Mouse (Mus musculus) hindbrain, embryonic 14.5 days (tissue): Measurements from ENCODE around the gene Yy1. TPM values are rescaled to one million over a fixed set of nuclear protein-coding genes. Genes with fewer than 3 reads are reported as not detected.

ENCODE experiments used
- ATAC-seq: fragments of 200-750 bp; cut with Nextera tagmentation; 2 replicates; pipeline ENCODE4 v1.8.0; 2017; ENCODE audit warnings: moderate number of reproducible peaks, mild to moderate bottlenecking, moderate TSS enrichment, moderate library complexity; ENCODE audit not compliant: low FRiP score
- DNase-seq: peaks from one replicate; pipeline ENCODE4 v3.0.0-alpha.2; 2015; ENCODE audit warnings: low spot score
- H3K27ac ChIP-seq: fragments of 300-500 bp; sonication (generic); 2 replicates; pipeline ENCODE4 v1.5.1; 2014; ENCODE audit warnings: mild to moderate bottlenecking, moderate library complexity
- H3K27me3 ChIP-seq: fragments of 300-500 bp; sonication (generic); 2 replicates; pipeline ENCODE4 v1.6.1; 2014; ENCODE audit warnings: mild to moderate bottlenecking, low read length, mixed read lengths; ENCODE audit not compliant: control insufficient read depth, insufficient read depth
- H3K36me3 ChIP-seq: fragments of 300-500 bp; sonication (generic); replicated peaks from 2 replicates; pipeline ENCODE4 v1.6.1; 2014; ENCODE audit not compliant: control insufficient read depth, insufficient read depth
- H3K4me1 ChIP-seq: fragments of 300-500 bp; sonication (generic); replicated peaks from 2 replicates; pipeline ENCODE4 v1.6.1; 2014; ENCODE audit warnings: antibody characterized with exemption, low read length, mixed read lengths; ENCODE audit not compliant: control insufficient read depth, insufficient read depth
- H3K4me2 ChIP-seq: fragments of 300-500 bp; sonication (generic); replicated peaks from 2 replicates; pipeline ENCODE4 v1.6.1; 2014; ENCODE audit warnings: mild to moderate bottlenecking, moderate library complexity
- H3K4me3 ChIP-seq: fragments of 300-500 bp; sonication (generic); replicated peaks from 2 replicates; pipeline ENCODE4 v1.5.1; 2014; ENCODE audit warnings: mild to moderate bottlenecking, low read length
- H3K9ac ChIP-seq: fragments of 300-500 bp; sonication (generic); 2 replicates; pipeline ENCODE4 v1.6.1; 2014
- H3K9me3 ChIP-seq: fragments of 300-500 bp; sonication (generic); 2 replicates; pipeline ENCODE4 v1.6.1; 2016; ENCODE audit warnings: low read length; ENCODE audit not compliant: control insufficient read depth
- WGBS: fragments of 180-500 bp; shearing (Covaris S2); extraction: QIAGEN DNeasy Blood & Tissue Kit; methylation state at CpG from one replicate; pipeline ENCODE4 v1.1.7; 2014; 5-methylcytosine and 5-hydroxymethylcytosine counted together
- polyA plus RNA-seq: library from polyadenylated mRNA; unstranded; fragments of >200 nt; fragmentation: Nextera tagmentation; extraction: Ambion mirVana; gene quantifications from 2 replicates; pipeline ENCODE4 v1.2.1, GENCODE M21; 2014

Yy1 gene
- polyA plus RNA-seq, 1 experiment from 2014 or later: 14.9 TPM

DNA sequence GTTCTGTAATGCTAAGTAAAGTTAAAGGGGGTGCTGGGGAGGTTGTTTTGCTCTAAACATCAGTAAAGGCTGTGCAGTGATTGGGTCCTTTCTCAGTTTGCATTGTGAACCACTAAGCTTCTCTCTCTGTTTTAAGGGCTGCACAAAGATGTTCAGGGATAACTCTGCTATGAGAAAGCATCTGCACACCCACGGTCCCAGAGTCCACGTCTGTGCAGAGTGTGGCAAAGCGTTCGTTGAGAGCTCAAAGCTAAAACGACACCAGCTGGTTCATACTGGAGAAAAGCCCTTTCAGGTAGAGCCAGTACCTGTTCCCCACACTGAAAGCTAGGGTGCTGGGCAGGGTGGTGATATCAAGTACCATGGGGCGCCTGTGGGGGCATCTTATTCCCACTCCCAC, 21.7 kb downstream of the Yy1 start:
- no peaks in the 10 kb centered on the region for H3K4me1 ChIP-seq
- no peak overlapping the region for H3K4me2 ChIP-seq
- no peaks in the 10 kb centered on the region for H3K27me3 ChIP-seq
- no peaks in the 10 kb centered on the region for H3K9me3 ChIP-seq
- H3K9ac ChIP-seq: no peak overlapping the region
- 93% methylated on average over 6 of the region's 6 CpGs for WGBS
- ATAC-seq (no peak), DNase-seq (no peak)
- H3K36me3 ChIP-seq: peaks cover 27% of the 10 kb centered on the region
- H3K4me3 ChIP-seq: no peak overlapping the region
- H3K27ac ChIP-seq: no peak overlapping the region

DNA sequence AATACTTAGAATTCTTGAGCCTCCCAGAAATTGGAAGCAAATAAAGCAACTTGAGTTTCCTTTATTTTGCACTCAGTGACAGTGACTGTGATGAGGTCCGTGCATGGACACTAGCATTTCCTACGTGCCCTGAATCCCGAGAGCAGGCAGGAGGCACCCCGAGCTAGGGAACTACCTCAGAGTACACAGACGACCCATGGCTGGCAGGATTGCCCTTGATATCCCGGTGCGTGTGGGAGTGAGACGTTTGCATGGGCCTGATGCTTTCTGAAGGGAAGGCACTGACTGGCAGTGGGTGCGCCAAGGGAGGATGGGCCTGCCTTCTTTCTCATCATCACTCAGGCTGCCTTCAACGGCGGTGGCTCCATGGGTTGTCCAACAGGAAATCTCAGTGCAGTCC, 23.8 kb downstream of the Yy1 start:
- Histone ChIP-seq H3K27me3 (no peaks in the 10 kb centered on the region), H3K27ac (no peak overlapping the region), H3K4me1 (no peaks in the 10 kb centered on the region), H3K4me2 (no peak overlapping the region), H3K4me3 (no peak overlapping the region), H3K9me3 (no peaks in the 10 kb centered on the region), H3K9ac (no peak overlapping the region), H3K36me3 (peaks cover 27% of the 10 kb centered on the region)
- DNase-seq: no peak
- 81% methylated on average over 11 of the region's 11 CpGs for WGBS
- no peak for ATAC-seq

DNA sequence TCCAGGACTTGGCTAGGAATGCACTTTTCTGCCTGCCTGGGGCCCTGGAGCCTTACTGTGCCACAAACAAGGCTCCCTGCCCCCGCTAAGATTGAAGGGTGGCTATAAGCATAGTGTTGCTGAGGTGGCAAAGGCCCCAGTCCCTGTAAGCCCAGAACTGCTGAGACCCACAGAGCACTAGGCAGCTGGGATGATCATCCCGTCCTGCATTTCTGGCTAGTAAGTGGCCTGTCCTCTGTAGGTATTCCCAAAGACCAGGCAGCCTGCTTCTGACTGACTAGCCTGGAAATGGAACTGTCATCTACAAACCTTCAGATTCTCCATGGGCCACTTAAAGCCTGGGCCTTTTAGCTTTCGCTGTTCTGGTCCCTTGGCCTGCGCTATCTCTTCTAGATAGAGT, 27.7 kb downstream of the Yy1 start:
- Histone ChIP-seq H3K9ac (no peak overlapping the region), H3K27me3 (no peaks in the 10 kb centered on the region), H3K4me1 (no peaks in the 10 kb centered on the region), H3K4me2 (no peak overlapping the region), H3K27ac (no peak overlapping the region), H3K9me3 (no peaks in the 10 kb centered on the region), H3K4me3 (no peak overlapping the region), H3K36me3 (peaks cover 14% of the 10 kb centered on the region)
- no peak for ATAC-seq
- WGBS: 93% methylated on average over 4 of the region's 4 CpGs
- DNase-seq: no peak

DNA sequence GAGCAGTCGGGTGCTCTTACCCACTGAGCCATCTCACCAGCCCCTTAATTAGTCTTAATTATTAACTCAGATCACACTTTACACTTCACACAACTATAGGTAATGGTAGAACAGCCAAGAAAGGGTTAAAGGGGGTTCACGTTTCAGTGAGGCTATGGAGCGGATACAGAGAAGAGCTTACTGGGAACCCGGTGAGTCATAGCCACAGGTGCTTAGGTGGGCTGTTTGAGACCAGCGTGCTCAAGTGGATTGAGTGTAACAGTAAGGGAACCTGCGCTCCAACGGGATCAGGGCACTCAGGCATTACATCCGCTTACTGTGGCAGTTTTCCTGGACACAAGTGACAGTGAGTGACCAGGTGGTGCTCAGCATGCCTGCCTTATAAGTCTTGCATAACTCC, 30.3 kb downstream of the Yy1 start:
- 74% methylated on average over 8 of the region's 8 CpGs for WGBS

DNA sequence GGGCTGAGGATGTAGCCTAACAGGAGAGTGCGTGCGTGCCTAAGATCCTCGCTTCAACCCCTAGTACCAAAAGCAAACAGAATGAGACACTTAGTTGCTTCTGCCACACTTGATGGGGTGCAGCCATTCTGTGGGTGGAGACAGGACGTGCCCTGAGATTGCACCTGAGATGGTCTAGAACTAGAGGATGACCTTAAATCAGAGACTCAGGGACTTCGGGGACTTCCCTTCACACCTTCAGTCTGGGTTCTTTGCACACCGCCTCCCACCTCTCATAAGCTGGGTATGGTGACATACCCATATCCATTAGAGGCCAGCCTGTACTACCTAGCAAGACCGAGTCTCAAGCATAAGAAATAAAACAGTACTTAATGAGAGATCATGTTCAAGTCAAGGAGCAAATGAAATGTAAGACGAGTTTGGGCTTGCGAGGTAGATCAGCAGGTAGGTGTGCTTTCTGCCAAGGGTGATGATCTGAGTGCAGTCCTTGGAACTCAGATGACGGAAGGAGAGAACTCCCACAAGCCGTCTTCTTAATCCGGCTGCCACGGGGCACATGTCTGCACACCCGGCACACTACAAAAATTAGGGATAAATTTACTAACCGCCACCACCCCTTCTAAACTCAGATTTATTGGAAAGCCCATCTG, 31.6 kb downstream of the Yy1 start:
- Histone ChIP-seq H3K36me3 (peaks cover 10% of the 10 kb centered on the region; the same call in 1 of the 2 replicates), H3K4me2 (no peak overlapping the region), H3K4me3 (no peak overlapping the region), H3K27me3 (no peaks in the 10 kb centered on the region), H3K4me1 (no peaks in the 10 kb centered on the region), H3K9me3 (no peaks in the 10 kb centered on the region), H3K27ac (no peak overlapping the region), H3K9ac (no peak overlapping the region)
- ATAC-seq (no peak), DNase-seq (no peak)
- 93% methylated on average over 15 of the region's 15 CpGs for WGBS

More for the DNA sequence above, 30.3 kb downstream of the Yy1 start:
- ATAC-seq: no peak
- Histone ChIP-seq H3K4me3 (no peak overlapping the region), H3K27me3 (no peaks in the 10 kb centered on the region), H3K27ac (no peak overlapping the region), H3K9me3 (no peaks in the 10 kb centered on the region), H3K4me1 (no peaks in the 10 kb centered on the region), H3K9ac (no peak overlapping the region), H3K4me2 (no peak overlapping the region), H3K36me3 (peaks cover 10% of the 10 kb centered on the region; the same call in 1 of the 2 replicates)
- no peak for DNase-seq

DNA sequence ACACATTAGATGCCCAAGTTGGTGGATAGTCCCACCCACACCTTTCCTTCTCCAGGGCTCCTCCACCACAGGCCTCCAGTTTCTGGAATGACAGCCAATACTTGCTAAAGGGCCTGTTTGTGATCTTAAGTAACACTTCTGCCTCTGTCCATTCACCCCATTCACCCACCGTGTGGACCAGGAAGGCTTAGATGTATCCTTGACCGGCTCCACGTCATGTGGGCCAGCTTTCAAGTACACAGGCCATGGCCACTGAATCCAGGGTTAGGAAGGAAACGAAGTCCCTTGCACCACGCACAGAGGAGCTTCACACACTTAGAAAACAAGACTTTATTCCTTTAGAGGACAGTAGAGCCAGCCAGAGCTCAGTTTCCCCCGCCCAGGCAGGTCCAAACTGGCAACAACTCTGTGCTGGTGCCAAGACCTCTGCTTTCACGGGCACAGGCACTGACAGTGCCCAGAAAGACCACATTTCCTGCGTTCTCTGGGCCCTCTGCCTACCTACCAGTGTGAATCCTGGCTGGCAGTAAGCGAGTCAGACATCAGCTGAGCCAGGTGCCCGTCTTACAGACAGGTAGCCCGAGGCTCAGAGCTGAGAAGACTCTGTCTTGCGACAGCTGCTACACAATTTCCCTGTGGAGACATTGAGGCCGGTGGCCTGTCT, 32.9 kb downstream of the Yy1 start:
- H3K4me1 ChIP-seq: no peaks in the 10 kb centered on the region
- H3K27ac ChIP-seq: no peak overlapping the region
- no peaks in the 10 kb centered on the region for H3K27me3 ChIP-seq
- H3K9me3 ChIP-seq: no peaks in the 10 kb centered on the region
- peaks cover 10% of the 10 kb centered on the region; the same call in 1 of the 2 replicates for H3K36me3 ChIP-seq
- no peak overlapping the region for H3K9ac ChIP-seq
- H3K4me3 ChIP-seq: no peak overlapping the region
- DNase-seq (no peak), ATAC-seq (no peak)
- WGBS: 94% methylated on average over 13 of the region's 13 CpGs
- H3K4me2 ChIP-seq: no peak overlapping the region

DNA sequence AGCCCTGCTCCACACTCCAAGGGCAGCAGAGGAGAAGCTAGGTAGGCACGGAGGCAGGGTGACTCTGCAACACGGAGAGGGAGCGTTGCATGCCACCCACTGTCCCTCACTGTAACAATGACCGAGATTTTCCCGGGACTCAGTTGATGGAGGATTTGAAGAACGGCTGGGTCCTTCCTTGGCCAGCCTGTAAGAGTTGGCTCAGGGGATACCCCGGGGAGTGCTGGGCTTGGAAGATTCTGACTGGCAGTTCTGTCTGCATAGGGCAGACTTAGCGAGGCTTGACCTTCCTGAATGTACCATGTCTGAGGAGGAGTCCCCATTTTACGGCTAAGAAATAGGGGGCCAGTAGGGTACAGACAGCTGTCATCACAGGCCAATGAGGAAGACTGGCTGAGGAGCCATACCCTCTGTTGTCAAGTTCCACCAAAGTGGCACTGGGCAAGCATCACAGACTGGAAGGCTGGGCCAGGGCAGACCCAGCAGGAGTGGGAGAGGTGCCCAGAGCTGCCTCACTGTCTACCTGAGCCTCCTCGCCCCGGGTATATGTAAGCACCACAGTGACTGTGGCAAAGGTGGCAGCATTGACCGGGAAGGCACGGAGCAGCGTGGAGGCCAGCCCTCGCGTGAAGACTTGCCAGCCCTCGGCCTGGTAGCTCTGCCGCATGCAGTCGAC, 33.6 kb downstream of the Yy1 start:
- DNase-seq (no peak), ATAC-seq (no peak)
- Histone ChIP-seq H3K36me3 (peaks cover 10% of the 10 kb centered on the region; the same call in 1 of the 2 replicates), H3K9ac (no peak overlapping the region), H3K27ac (no peak overlapping the region), H3K9me3 (no peaks in the 10 kb centered on the region), H3K27me3 (no peaks in the 10 kb centered on the region), H3K4me1 (no peaks in the 10 kb centered on the region), H3K4me2 (no peak overlapping the region), H3K4me3 (no peak overlapping the region)
- 93% methylated on average over 19 of the region's 19 CpGs for WGBS

DNA sequence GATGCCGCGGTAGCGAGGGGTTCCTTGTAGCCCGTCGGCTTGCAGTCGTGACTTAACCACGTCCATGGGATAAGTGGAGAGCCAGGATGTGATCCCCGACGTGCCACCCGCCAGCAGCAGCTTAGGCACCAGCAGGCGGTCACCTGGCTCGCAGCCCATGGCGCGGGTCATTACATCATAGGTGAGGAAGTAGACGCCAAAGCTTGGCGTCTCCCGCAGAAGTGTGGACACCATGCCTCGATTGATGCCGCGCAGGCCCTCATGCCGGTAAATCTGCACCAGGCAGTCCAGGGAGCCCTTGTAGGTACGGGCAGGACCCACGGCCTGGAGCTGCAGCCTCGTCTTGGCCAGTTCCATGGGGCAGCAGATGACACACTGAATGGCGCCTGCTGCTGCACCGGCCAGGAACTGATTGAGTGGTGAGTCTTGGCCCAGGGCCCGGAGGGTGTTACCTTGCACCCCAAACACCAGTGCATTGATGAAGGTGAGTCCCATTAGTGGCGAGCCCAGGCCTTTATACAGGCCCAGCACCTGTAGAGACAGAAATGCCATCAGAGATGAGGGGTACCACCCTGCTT, 34.3 kb downstream of the Yy1 start:
- H3K9me3 ChIP-seq: no peaks in the 10 kb centered on the region
- no peak overlapping the region for H3K4me2 ChIP-seq
- H3K27me3 ChIP-seq: no peaks in the 10 kb centered on the region
- no peak overlapping the region for H3K27ac ChIP-seq
- ATAC-seq (no peak), DNase-seq (no peak)
- peaks cover 1% of the 10 kb centered on the region; the same call in 1 of the 2 replicates for H3K4me1 ChIP-seq
- peaks cover 10% of the 10 kb centered on the region; the same call in 1 of the 2 replicates for H3K36me3 ChIP-seq
- 97% methylated on average over 28 of the region's 28 CpGs for WGBS
- H3K4me3 ChIP-seq: no peak overlapping the region
- no peak overlapping the region for H3K9ac ChIP-seq

DNA sequence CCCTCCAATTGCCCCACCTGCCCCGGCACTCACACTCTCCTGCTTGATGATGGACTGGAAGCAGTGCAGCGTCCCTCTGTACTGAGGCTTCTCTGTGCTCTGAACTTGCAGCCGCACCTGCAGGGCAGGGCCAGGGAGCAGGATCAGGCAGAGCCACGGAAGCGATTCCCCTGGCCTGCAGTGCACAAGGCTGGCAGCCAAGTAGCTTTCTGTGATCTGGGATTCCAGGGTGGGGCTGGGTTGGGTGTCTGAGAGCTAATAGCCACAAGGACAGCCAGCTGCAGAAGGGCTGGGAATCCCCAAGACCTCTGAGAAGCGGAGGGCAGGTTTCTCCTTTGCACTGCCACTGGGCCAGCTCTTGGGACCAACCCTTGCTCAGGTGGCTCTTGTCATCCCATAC, 34.9 kb downstream of the Yy1 start:
- WGBS: 97% methylated on average over 6 of the region's 6 CpGs
- ATAC-seq: no peak

More for the DNA sequence above, 34.9 kb downstream of the Yy1 start:
- Histone ChIP-seq H3K9me3 (no peaks in the 10 kb centered on the region), H3K27me3 (no peaks in the 10 kb centered on the region), H3K27ac (no peak overlapping the region), H3K4me1 (peaks cover 7% of the 10 kb centered on the region; the same call in 1 of the 2 replicates), H3K9ac (no peak overlapping the region), H3K4me3 (no peak overlapping the region), H3K4me2 (no peak overlapping the region), H3K36me3 (peaks cover 10% of the 10 kb centered on the region; the same call in 1 of the 2 replicates)
- DNase-seq: no peak
